Mouse (Mus musculus) hindbrain, embryonic 14.5 days (tissue): Measurements from ENCODE around the gene Zc2hc1c. TPM values are rescaled to one million over a fixed set of nuclear protein-coding genes. Genes with fewer than 3 reads are reported as not detected.

Experiments
- ATAC-seq: fragments of 200-750 bp; cut with Nextera tagmentation; 2 replicates; pipeline ENCODE4 v1.8.0; 2017; ENCODE audit warnings: moderate number of reproducible peaks, mild to moderate bottlenecking, moderate TSS enrichment, moderate library complexity; ENCODE audit not compliant: low FRiP score
- DNase-seq: peaks from one replicate; pipeline ENCODE4 v3.0.0-alpha.2; 2015; ENCODE audit warnings: low spot score
- H3K27ac ChIP-seq: fragments of 300-500 bp; sonication (generic); 2 replicates; pipeline ENCODE4 v1.5.1; 2014; ENCODE audit warnings: mild to moderate bottlenecking, moderate library complexity
- H3K27me3 ChIP-seq: fragments of 300-500 bp; sonication (generic); 2 replicates; pipeline ENCODE4 v1.6.1; 2014; ENCODE audit warnings: mild to moderate bottlenecking, low read length, mixed read lengths; ENCODE audit not compliant: control insufficient read depth, insufficient read depth
- H3K36me3 ChIP-seq: fragments of 300-500 bp; sonication (generic); replicated peaks from 2 replicates; pipeline ENCODE4 v1.6.1; 2014; ENCODE audit not compliant: control insufficient read depth, insufficient read depth
- H3K4me1 ChIP-seq: fragments of 300-500 bp; sonication (generic); replicated peaks from 2 replicates; pipeline ENCODE4 v1.6.1; 2014; ENCODE audit warnings: antibody characterized with exemption, low read length, mixed read lengths; ENCODE audit not compliant: control insufficient read depth, insufficient read depth
- H3K4me2 ChIP-seq: fragments of 300-500 bp; sonication (generic); replicated peaks from 2 replicates; pipeline ENCODE4 v1.6.1; 2014; ENCODE audit warnings: mild to moderate bottlenecking, moderate library complexity
- H3K4me3 ChIP-seq: fragments of 300-500 bp; sonication (generic); replicated peaks from 2 replicates; pipeline ENCODE4 v1.5.1; 2014; ENCODE audit warnings: mild to moderate bottlenecking, low read length
- H3K9ac ChIP-seq: fragments of 300-500 bp; sonication (generic); 2 replicates; pipeline ENCODE4 v1.6.1; 2014
- H3K9me3 ChIP-seq: fragments of 300-500 bp; sonication (generic); 2 replicates; pipeline ENCODE4 v1.6.1; 2016; ENCODE audit warnings: low read length; ENCODE audit not compliant: control insufficient read depth
- WGBS: fragments of 180-500 bp; shearing (Covaris S2); extraction: QIAGEN DNeasy Blood & Tissue Kit; methylation state at CpG from one replicate; pipeline ENCODE4 v1.1.7; 2014; 5-methylcytosine and 5-hydroxymethylcytosine counted together
- microRNA-seq: library from miRNA; unstranded; fragments of <30 nt; microRNA quantifications from one replicate; pipeline ENCODE4, GENCODE M21; 2016
- polyA plus RNA-seq: library from polyadenylated mRNA; unstranded; fragments of >200 nt; fragmentation: Nextera tagmentation; extraction: Ambion mirVana; gene quantifications from 2 replicates; pipeline ENCODE4 v1.2.1, GENCODE M21; 2014

Gene Zc2hc1c
- polyA plus RNA-seq, 1 experiment from 2014 or later, result 1.9 TPM

DNA sequence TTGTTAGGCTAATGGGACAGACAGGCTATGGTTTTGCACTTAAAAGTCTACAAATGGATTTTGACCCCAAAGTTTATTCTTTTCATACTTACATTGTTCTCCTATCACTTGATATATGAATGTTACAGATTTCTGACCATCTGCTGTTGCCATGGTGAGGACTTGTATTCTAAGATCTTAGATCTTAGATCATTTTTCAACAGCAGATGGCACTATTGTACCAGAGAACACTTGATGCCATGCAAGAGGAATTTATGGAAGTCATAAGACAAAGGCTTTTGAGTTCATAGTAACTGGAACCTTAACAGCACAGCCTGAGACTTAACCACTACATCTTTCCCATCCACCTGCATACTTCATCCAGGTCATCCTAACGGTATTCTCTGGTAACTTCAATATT lies 52.7 kb downstream of the Zc2hc1c start:
- peaks cover 10% of the 10 kb centered on the region for H3K4me1 ChIP-seq
- H3K4me2 ChIP-seq, result no peak overlapping the region
- peaks cover 25% of the 10 kb centered on the region for H3K36me3 ChIP-seq
- H3K4me3 ChIP-seq, result no peak overlapping the region
- DNase-seq (peak; percentile 93), ATAC-seq (no peak)
- no peaks in the 10 kb centered on the region for H3K27me3 ChIP-seq
- H3K9me3 ChIP-seq, result no peaks in the 10 kb centered on the region
- no peak overlapping the region for H3K27ac ChIP-seq
- 54% methylated on average over 1 of the region's 1 CpGs for WGBS
- H3K9ac ChIP-seq, result no peak overlapping the region

DNA sequence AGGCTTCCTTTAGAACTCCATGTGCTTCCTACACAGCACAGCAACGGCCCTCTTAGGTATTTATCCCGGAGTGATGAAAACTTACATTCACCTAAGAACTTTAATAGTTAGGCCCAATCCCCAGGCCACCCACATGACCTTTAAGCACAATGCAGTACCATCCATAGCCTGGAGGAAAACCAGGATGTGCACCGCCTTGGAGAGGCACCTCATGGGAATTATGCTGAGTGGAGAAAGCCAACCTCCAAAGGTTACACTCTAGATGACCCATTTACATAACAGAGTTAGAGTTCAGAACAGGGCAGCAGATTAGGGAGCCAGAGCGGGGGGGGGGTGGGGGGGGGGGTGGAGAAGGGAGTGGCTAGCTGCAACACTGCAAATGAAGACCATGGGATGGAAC lies 53.9 kb downstream of the Zc2hc1c start:
- H3K27ac ChIP-seq, result no peak overlapping the region
- no peak overlapping the region for H3K4me3 ChIP-seq
- peaks cover 22% of the 10 kb centered on the region for H3K36me3 ChIP-seq
- H3K4me1 ChIP-seq, result peaks cover 10% of the 10 kb centered on the region
- 68% methylated on average over 4 of the region's 4 CpGs for WGBS
- H3K4me2 ChIP-seq, result no peak overlapping the region
- ATAC-seq (no peak), DNase-seq (no peak)
- no peaks in the 10 kb centered on the region for H3K9me3 ChIP-seq
- H3K9ac ChIP-seq, result no peak overlapping the region
- H3K27me3 ChIP-seq, result no peaks in the 10 kb centered on the region

DNA sequence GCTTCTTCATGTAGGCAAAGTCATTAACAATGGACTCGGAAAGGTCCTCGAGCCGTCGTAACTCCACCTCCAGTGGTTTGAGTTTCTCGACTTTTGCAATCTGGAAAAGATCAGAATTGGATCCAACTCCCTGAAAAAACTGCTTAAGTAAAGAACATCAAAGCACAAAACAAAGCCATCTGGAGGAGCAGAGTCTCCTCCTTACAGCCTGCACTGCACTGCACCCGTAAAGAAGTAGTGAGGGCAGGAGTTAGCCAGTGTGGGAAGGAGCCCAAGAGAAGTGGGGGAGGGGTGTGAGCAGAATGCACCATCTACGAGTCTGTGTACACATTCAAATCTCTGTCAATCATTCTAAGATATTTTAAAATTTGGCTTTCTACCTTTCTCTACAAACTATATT lies 55.9 kb downstream of the Zc2hc1c start:
- ATAC-seq (no peak), DNase-seq (no peak)
- WGBS, result 83% methylated on average over 7 of the region's 7 CpGs
- H3K4me3 ChIP-seq, result no peak overlapping the region
- peaks cover 38% of the 10 kb centered on the region for H3K36me3 ChIP-seq
- H3K27me3 ChIP-seq, result no peaks in the 10 kb centered on the region
- no peak overlapping the region for H3K9ac ChIP-seq
- no peak overlapping the region for H3K27ac ChIP-seq
- no peaks in the 10 kb centered on the region; the same call in 1 of the 2 replicates for H3K4me1 ChIP-seq
- no peaks in the 10 kb centered on the region for H3K9me3 ChIP-seq
- H3K4me2 ChIP-seq, result no peak overlapping the region

DNA sequence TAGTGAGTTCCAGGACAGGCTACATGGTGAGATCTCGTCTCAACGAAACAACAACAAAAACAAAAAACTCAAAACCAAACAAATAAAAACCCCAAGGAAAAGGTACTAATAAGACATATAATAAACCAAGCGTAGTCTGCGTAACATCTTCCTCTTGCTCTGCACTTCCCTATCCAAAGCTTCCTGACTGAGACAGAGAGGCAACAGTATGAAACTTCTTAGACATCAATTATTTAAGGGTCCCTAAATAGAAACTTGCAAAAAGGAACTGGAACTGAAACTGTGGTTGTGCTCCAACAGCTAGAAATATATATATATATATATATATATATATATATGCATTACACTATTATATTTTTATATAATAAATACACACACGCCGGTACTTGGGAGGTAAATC lies 57.2 kb downstream of the Zc2hc1c start:
- Histone ChIP-seq H3K27me3 (no peaks in the 10 kb centered on the region), H3K27ac (no peak overlapping the region), H3K36me3 (peaks cover 50% of the 10 kb centered on the region), H3K4me3 (no peak overlapping the region), H3K4me1 (no peaks in the 10 kb centered on the region), H3K9ac (no peak overlapping the region), H3K9me3 (no peaks in the 10 kb centered on the region), H3K4me2 (no peak overlapping the region)
- DNase-seq, result no peak
- WGBS, result 95% methylated on average over 6 of the region's 6 CpGs
- ATAC-seq, result no peak

DNA sequence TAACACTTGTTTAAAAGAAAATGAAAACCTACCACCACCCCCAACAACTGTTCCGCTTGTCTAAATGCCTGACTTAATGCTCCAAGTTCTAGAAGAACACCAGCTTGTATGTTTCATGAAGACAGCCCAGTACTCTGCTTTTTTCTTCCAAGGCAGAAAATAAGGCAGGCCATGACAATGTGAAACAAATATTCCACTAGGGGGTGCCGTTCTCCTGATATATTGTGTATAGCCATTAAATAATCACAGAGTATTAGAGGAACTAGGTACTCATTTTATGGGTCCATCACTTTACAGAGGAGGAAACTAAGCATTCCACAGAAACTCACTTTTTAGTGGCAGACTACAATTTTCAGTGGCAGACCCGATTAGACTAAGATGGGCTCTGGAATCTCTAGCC lies 58.0 kb downstream of the Zc2hc1c start:
- no peaks in the 10 kb centered on the region for H3K4me1 ChIP-seq
- ATAC-seq, result no peak
- peaks cover 51% of the 10 kb centered on the region for H3K36me3 ChIP-seq
- no peak overlapping the region for H3K4me3 ChIP-seq
- DNase-seq, result peak; percentile 87
- no peaks in the 10 kb centered on the region for H3K9me3 ChIP-seq
- no peak overlapping the region for H3K4me2 ChIP-seq
- H3K27ac ChIP-seq, result no peak overlapping the region
- no peaks in the 10 kb centered on the region for H3K27me3 ChIP-seq
- 63% methylated on average over 3 of the region's 3 CpGs for WGBS
- no peak overlapping the region for H3K9ac ChIP-seq

DNA sequence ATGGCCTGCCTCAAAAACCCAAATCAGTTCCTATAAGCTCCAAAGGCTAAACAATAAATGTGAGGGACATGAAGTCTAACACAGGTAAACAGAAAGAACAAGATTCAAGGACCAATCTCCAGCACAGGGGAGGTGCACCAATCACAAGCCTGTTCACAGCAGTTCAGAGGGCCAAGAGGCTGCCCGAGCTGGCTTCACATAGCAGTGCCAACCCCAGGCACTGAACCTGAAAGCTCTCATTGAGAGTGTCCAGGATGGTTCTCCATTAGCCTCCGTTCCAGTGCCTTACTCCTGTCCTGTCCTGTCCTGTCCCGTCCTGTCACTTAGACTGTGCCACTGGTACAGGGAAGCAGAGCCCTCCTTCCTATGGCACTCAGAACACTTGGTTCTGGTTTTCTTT lies 58.8 kb downstream of the Zc2hc1c start:
- Histone ChIP-seq H3K4me3 (no peak overlapping the region), H3K4me1 (no peaks in the 10 kb centered on the region), H3K27me3 (no peaks in the 10 kb centered on the region), H3K9me3 (no peaks in the 10 kb centered on the region), H3K36me3 (peaks cover 47% of the 10 kb centered on the region), H3K9ac (no peak overlapping the region), H3K4me2 (no peak overlapping the region), H3K27ac (no peak overlapping the region)
- no peak for DNase-seq
- ATAC-seq, result no peak
- 86% methylated on average over 3 of the region's 3 CpGs for WGBS

DNA sequence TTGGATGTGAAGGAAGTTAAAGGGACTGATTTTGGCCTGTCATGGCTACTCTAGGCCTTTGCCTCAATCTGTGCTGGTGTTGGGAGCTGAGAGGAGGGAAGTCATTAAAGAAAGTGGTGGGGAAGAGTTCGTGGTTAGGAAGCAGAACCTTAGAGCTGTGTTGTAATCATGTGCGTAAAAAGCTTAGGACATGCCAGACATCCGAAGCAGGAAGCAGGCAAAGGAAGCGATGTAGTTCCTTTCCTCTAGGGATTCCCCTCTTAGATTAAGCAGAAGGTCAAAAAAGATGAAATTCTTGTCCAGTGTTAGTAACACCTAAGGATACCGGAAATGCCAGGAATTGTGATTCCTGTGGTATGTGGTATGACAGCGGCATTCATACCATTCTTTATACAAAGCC lies 59.9 kb downstream of the Zc2hc1c start:
- H3K9ac ChIP-seq, result no peak overlapping the region
- ATAC-seq (no peak), DNase-seq (no peak)
- 86% methylated on average over 6 of the region's 6 CpGs for WGBS
- no peaks in the 10 kb centered on the region for H3K9me3 ChIP-seq
- H3K4me2 ChIP-seq, result no peak overlapping the region
- H3K36me3 ChIP-seq, result peaks cover 53% of the 10 kb centered on the region
- no peak overlapping the region for H3K27ac ChIP-seq
- no peaks in the 10 kb centered on the region for H3K4me1 ChIP-seq
- H3K4me3 ChIP-seq, result no peak overlapping the region
- H3K27me3 ChIP-seq, result no peaks in the 10 kb centered on the region

Small RNA genes within 50 kb of the gene (microRNA-seq; reads per million reads assigned to microRNA genes)
- not detected for gene Mir6938

Other genes starting within 250 kb of the Zc2hc1c start
- gene Prox2, start 177.8 kb upstream of the Zc2hc1c start, polyA plus RNA-seq, result 1.9 TPM in 2 replicates
- 101 and 114 TPM in 2 replicates for gene Dlst, start 177.8 kb upstream of the Zc2hc1c start, polyA plus RNA-seq
- 22.9 and 24.1 TPM in 2 replicates for gene Rps6kl1, start 137.3 kb upstream of the Zc2hc1c start, polyA plus RNA-seq
- 7.9 and 8.3 TPM in 2 replicates for gene Pgf, start 110.8 kb upstream of the Zc2hc1c start, polyA plus RNA-seq
- gene Eif2b2, start 69.1 kb upstream of the Zc2hc1c start, polyA plus RNA-seq, result 68.6 and 77.6 TPM in 2 replicates
- 9.4 and 9.5 TPM in 2 replicates for gene Mlh3, start 18.0 kb upstream of the Zc2hc1c start, polyA plus RNA-seq
- gene Acyp1, start 153 bp upstream of the Zc2hc1c start, polyA plus RNA-seq, result 46.8 and 59.1 TPM in 2 replicates
- gene Nek9, start 50.8 kb downstream of the Zc2hc1c start, polyA plus RNA-seq, result 9.5 and 10.0 TPM in 2 replicates
- gene Tmed10, start 86.3 kb downstream of the Zc2hc1c start, polyA plus RNA-seq, result 234 and 256 TPM in 2 replicates
- 2.7 and 3.4 TPM in 2 replicates for gene Fos, start 185.3 kb downstream of the Zc2hc1c start, polyA plus RNA-seq